Mouse (Mus musculus): ENCODE measurements around the gene Tln2. TPM values are rescaled to one million over a fixed set of nuclear protein-coding genes. Genes with fewer than 3 reads are reported as not detected.

Tln2 gene
- polyA plus RNA-seq (2015; fragmentation: Nextera tagmentation; extraction: Ambion mirVana): 28.5 and 37.9 TPM in 2 replicates

DNA sequence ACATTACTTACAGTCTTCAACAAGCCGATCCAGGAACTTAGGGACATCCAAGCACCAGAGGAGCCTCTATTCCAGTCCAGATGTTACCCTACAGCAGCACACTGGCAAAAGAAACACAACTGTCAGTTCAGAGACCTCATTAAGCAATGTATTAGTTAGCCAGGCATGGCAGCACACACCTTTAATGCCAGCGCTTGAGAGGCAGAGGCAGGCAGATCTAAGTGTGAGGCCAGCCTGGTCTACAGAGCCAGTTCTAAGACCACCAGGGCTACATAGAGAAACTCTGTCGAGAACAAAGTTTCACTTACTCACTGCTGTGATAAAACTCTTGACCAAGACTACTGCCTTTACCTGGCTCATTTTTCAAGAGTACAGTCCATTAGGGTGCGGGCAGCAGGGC lies at the start of gene Tln2:
Gene Tln2 (minus strand): TSS at position 101 of the 400 bp plus-strand sequence.
- Histone ChIP-seq H3K4me1 (ENCODE audit: control insufficient read depth, insufficient read depth, low read depth, low read length) (no peaks in the 10 kb centered on the region), H3K9ac (ENCODE audit: low read depth, low read length) (no peak within 1 kb of the TSS), H3K36me3 (ENCODE audit: control insufficient read depth, insufficient read depth, low read length) (peaks cover 4% of the 10 kb centered on the region; the same call in 1 of the 2 replicates), H3K27me3 (replicated peaks; ENCODE audit: control insufficient read depth, insufficient read depth, low read length) (no peaks in the 10 kb centered on the region), H3K4me3 (ENCODE audit: low read length) (no peak within 1 kb of the TSS), H3K27ac (ENCODE audit: low read depth, low read length) (no peak within 1 kb of the TSS), H3K9me3 (ENCODE audit: control insufficient read depth, low read length) (0 out of 2 replicates have a peak, but pooled peaks cover 4% of the 10 kb centered on the region), H3K4me2 (ENCODE audit: low read length) (no peak within 1 kb of the TSS)
- WGBS: 98% methylated on average over 4 of the region's 4 CpGs
- no peak for ATAC-seq

- ATAC-seq: no peak
- no peak overlapping the region for H3K4me3 ChIP-seq (ENCODE audit: low read length)
- no peaks in the 10 kb centered on the region for H3K4me1 ChIP-seq (ENCODE audit: control insufficient read depth, insufficient read depth, low read depth, low read length)
- H3K9ac ChIP-seq (ENCODE audit: low read depth, low read length): no peak overlapping the region
- no peaks in the 10 kb centered on the region for H3K9me3 ChIP-seq (ENCODE audit: control insufficient read depth, low read length)
- H3K4me2 ChIP-seq (ENCODE audit: low read length): no peak overlapping the region
- 95% methylated on average over 1 of the region's 1 CpGs for WGBS
- no peak overlapping the region for H3K27ac ChIP-seq (ENCODE audit: low read depth, low read length)
- H3K36me3 ChIP-seq (ENCODE audit: control insufficient read depth, insufficient read depth, low read length): no peaks in the 10 kb centered on the region
- H3K27me3 ChIP-seq (replicated peaks; ENCODE audit: control insufficient read depth, insufficient read depth, low read length): no peaks in the 10 kb centered on the region
Observed at GRCm38 (mm10) chr9:67609226-67609625, 49.7 kb upstream of the Tln2 start.

- Histone ChIP-seq H3K27ac (ENCODE audit: low read depth, low read length) (no peak overlapping the region), H3K9me3 (ENCODE audit: control insufficient read depth, low read length) (no peaks in the 10 kb centered on the region), H3K4me2 (ENCODE audit: low read length) (no peak overlapping the region), H3K4me1 (ENCODE audit: control insufficient read depth, insufficient read depth, low read depth, low read length) (no peaks in the 10 kb centered on the region), H3K9ac (ENCODE audit: low read depth, low read length) (no peak overlapping the region), H3K4me3 (ENCODE audit: low read length) (no peak overlapping the region), H3K27me3 (replicated peaks; ENCODE audit: control insufficient read depth, insufficient read depth, low read length) (no peaks in the 10 kb centered on the region), H3K36me3 (ENCODE audit: control insufficient read depth, insufficient read depth, low read length) (no peaks in the 10 kb centered on the region)
- 71% methylated on average over 9 of the region's 9 CpGs for WGBS
- no peak for ATAC-seq
Observed at GRCm38 (mm10) chr9:67607786-67608366, 48.4 kb upstream of the Tln2 start.

GRCm38 (mm10) chr9:67607268-67607667 lies 47.8 kb upstream of the Tln2 start:
- no peak overlapping the region for H3K4me3 ChIP-seq (ENCODE audit: low read length)
- H3K9ac ChIP-seq (ENCODE audit: low read depth, low read length): no peak overlapping the region
- 86% methylated on average over 6 of the region's 6 CpGs for WGBS
- no peak for ATAC-seq
- no peak overlapping the region for H3K4me2 ChIP-seq (ENCODE audit: low read length)
- H3K36me3 ChIP-seq (ENCODE audit: control insufficient read depth, insufficient read depth, low read length): no peaks in the 10 kb centered on the region
- no peaks in the 10 kb centered on the region for H3K4me1 ChIP-seq (ENCODE audit: control insufficient read depth, insufficient read depth, low read depth, low read length)
- H3K9me3 ChIP-seq (ENCODE audit: control insufficient read depth, low read length): no peaks in the 10 kb centered on the region
- H3K27ac ChIP-seq (ENCODE audit: low read depth, low read length): no peak overlapping the region
- no peaks in the 10 kb centered on the region for H3K27me3 ChIP-seq (replicated peaks; ENCODE audit: control insufficient read depth, insufficient read depth, low read length)

DNA sequence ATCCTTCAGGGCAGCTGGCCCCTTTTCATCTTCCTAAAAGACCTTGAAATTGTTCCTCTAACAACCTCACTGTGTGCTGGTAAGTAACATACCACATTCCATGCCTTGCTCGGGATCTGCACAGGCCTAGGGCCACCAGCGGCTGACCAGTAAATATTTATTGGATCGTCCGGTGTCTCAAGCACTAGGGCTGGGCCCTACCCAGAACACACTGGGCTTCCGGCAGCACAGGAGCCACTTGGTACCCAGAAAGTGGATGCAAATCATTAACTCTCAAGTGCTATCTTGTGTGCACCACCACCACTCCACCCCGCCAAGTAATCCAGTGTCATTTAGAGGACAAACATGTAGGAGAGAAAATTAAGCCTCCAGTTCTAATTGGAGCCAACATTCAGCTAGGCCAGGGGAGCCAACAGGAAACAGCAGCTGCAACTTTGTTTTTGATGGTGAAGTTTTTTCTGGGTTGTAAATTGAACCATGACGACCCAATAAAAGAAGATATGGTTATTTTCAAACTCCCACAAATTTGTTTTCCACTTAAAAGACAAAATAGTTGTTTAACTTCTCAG lies 46.4 kb upstream of the Tln2 start:
- 77% methylated on average over 7 of the region's 7 CpGs for WGBS
- ATAC-seq: no peak
- H3K9me3 ChIP-seq (ENCODE audit: control insufficient read depth, low read length): no peaks in the 10 kb centered on the region

DNA sequence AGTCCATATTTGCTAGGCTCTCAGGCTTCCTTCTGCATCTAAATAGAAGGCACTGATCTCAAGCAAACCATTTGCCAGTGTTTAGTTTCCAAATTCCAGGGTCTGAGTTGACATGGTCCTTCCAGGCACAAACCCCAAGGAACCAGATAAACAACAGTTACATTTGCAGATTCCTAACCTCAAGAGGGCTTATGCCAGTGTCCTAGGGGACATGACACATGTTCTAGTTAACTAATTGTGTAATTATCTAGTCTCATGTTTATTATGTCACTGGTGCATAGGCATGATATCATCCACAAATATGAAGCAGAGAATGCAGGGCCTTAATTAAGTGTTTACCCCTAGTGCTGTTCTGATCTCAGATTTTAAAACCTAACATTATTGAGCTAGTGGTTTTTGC lies 45.4 kb upstream of the Tln2 start:
- H3K4me1 ChIP-seq (ENCODE audit: control insufficient read depth, insufficient read depth, low read depth, low read length): no peaks in the 10 kb centered on the region
- no peak for ATAC-seq
- no peaks in the 10 kb centered on the region for H3K36me3 ChIP-seq (ENCODE audit: control insufficient read depth, insufficient read depth, low read length)
- no peak overlapping the region for H3K4me3 ChIP-seq (ENCODE audit: low read length)
- no peaks in the 10 kb centered on the region for H3K27me3 ChIP-seq (replicated peaks; ENCODE audit: control insufficient read depth, insufficient read depth, low read length)
- no peak overlapping the region for H3K27ac ChIP-seq (ENCODE audit: low read depth, low read length)
- H3K9ac ChIP-seq (ENCODE audit: low read depth, low read length): no peak overlapping the region
- no peaks in the 10 kb centered on the region for H3K9me3 ChIP-seq (ENCODE audit: control insufficient read depth, low read length)
- H3K4me2 ChIP-seq (ENCODE audit: low read length): no peak overlapping the region

More for the DNA sequence above, 46.4 kb upstream of the Tln2 start:
- no peak overlapping the region for H3K4me2 ChIP-seq (ENCODE audit: low read length)
- no peaks in the 10 kb centered on the region for H3K36me3 ChIP-seq (ENCODE audit: control insufficient read depth, insufficient read depth, low read length)
- no peak overlapping the region for H3K4me3 ChIP-seq (ENCODE audit: low read length)
- H3K27ac ChIP-seq (ENCODE audit: low read depth, low read length): no peak overlapping the region
- no peaks in the 10 kb centered on the region for H3K27me3 ChIP-seq (replicated peaks; ENCODE audit: control insufficient read depth, insufficient read depth, low read length)
- H3K4me1 ChIP-seq (ENCODE audit: control insufficient read depth, insufficient read depth, low read depth, low read length): no peaks in the 10 kb centered on the region
- H3K9ac ChIP-seq (ENCODE audit: low read depth, low read length): no peak overlapping the region

- no peak overlapping the region for H3K4me2 ChIP-seq (ENCODE audit: low read length)
- no peak overlapping the region for H3K9ac ChIP-seq (ENCODE audit: low read depth, low read length)
- ATAC-seq: no peak
- H3K4me1 ChIP-seq (ENCODE audit: control insufficient read depth, insufficient read depth, low read depth, low read length): no peaks in the 10 kb centered on the region
- H3K27me3 ChIP-seq (replicated peaks; ENCODE audit: control insufficient read depth, insufficient read depth, low read length): no peaks in the 10 kb centered on the region
- H3K36me3 ChIP-seq (ENCODE audit: control insufficient read depth, insufficient read depth, low read length): no peaks in the 10 kb centered on the region
- 90% methylated on average over 5 of the region's 5 CpGs for WGBS
- no peaks in the 10 kb centered on the region for H3K9me3 ChIP-seq (ENCODE audit: control insufficient read depth, low read length)
- no peak overlapping the region for H3K4me3 ChIP-seq (ENCODE audit: low read length)
- no peak overlapping the region for H3K27ac ChIP-seq (ENCODE audit: low read depth, low read length)
Observed at GRCm38 (mm10) chr9:67602347-67602746, 42.8 kb upstream of the Tln2 start.

DNA sequence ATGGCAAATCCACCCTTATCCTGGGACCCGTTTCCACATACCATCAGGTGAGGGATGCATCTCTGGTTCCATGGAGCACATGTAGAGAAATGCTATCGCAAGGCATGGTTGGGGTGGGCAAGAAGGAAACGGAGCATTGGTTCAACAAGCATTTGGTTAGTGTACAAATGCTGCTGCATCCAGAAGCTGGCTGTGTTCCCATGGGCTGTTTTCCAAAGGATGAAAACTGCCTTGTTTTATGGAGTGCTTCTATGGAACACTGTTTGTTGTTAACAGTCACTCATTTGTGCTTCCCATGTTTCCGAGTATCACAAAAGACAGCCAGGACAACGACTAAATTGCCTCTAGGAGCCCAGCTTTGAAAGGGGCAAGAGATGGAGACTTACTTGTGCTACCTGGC lies 35.7 kb upstream of the Tln2 start:
- Histone ChIP-seq H3K4me2 (ENCODE audit: low read length) (no peak overlapping the region), H3K36me3 (ENCODE audit: control insufficient read depth, insufficient read depth, low read length) (no peaks in the 10 kb centered on the region), H3K4me3 (ENCODE audit: low read length) (no peak overlapping the region), H3K4me1 (ENCODE audit: control insufficient read depth, insufficient read depth, low read depth, low read length) (no peaks in the 10 kb centered on the region), H3K27me3 (replicated peaks; ENCODE audit: control insufficient read depth, insufficient read depth, low read length) (no peaks in the 10 kb centered on the region), H3K27ac (ENCODE audit: low read depth, low read length) (no peak overlapping the region), H3K9ac (ENCODE audit: low read depth, low read length) (no peak overlapping the region), H3K9me3 (ENCODE audit: control insufficient read depth, low read length) (no peaks in the 10 kb centered on the region; the same call in 1 of the 2 replicates)
- 71% methylated on average over 5 of the region's 5 CpGs for WGBS
- ATAC-seq: no peak

DNA sequence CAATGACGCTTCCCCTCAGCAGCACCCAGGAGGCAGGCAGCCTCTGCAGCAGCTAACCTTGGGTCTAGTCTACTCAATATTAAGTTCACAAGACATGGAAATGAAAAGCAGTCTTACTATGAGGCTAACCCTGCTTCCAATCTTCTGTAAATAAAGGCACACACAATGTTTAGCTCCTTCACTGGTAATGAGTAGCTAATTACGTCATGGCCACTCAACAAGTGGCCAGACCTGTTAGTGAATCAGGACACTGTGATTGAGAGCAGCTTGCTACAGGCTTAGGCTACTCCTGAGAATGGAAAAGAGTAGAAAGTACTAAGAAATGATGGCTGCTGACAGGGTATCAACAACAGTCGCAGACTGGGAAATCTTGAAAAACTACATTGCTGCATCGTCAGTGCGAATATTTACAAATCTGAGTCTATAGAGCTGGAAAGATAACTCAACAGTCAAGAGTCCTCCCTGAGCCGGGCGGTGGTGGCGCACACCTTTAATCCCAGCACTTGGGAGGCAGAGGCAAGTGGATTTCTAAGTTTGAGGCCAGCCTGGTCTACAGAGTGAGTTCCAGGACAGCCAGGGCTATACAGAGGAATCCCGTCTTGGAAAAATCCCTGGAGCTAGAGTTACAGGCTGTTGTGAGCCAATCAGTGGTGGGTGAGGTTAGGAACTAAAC lies 34.1 kb upstream of the Tln2 start:
- Histone ChIP-seq H3K9ac (ENCODE audit: low read depth, low read length) (no peak overlapping the region), H3K4me1 (ENCODE audit: control insufficient read depth, insufficient read depth, low read depth, low read length) (no peaks in the 10 kb centered on the region), H3K27ac (ENCODE audit: low read depth, low read length) (no peak overlapping the region), H3K36me3 (ENCODE audit: control insufficient read depth, insufficient read depth, low read length) (no peaks in the 10 kb centered on the region), H3K4me3 (ENCODE audit: low read length) (no peak overlapping the region), H3K9me3 (ENCODE audit: control insufficient read depth, low read length) (no peaks in the 10 kb centered on the region; the same call in 1 of the 2 replicates), H3K4me2 (ENCODE audit: low read length) (no peak overlapping the region), H3K27me3 (replicated peaks; ENCODE audit: control insufficient read depth, insufficient read depth, low read length) (no peaks in the 10 kb centered on the region)
- no peak for ATAC-seq
- WGBS: 94% methylated on average over 9 of the region's 9 CpGs
